Mouse (Mus musculus): ENCODE results near the gene Slc4a4. TPM values are rescaled to one million over a fixed set of nuclear protein-coding genes. Genes with fewer than 3 reads are reported as not detected.

Slc4a4 gene
- polyA plus RNA-seq, 1 experiment from 2014 or later = 4.6 TPM

- TF ChIP-seq CTCF (IDR thresholded peaks at IDR 0.05; ENCODE audit: low read depth) = no peak
- H3K27ac ChIP-seq (ENCODE audit: low read depth, low read length) = no peak overlapping the region
- H3K9me3 ChIP-seq (ENCODE audit: control insufficient read depth) = no peaks in the 10 kb centered on the region
- no peak for ATAC-seq
- 79% methylated on average over 1 of the region's 1 CpGs for WGBS
- H3K4me2 ChIP-seq (replicated peaks; ENCODE audit: low read depth) = no peak overlapping the region
- no peak overlapping the region for H3K9ac ChIP-seq (ENCODE audit: low read depth, low read length)
- H3K27me3 ChIP-seq (replicated peaks; ENCODE audit: control insufficient read depth, insufficient read depth, low read length) = no peaks in the 10 kb centered on the region
- H3K4me3 ChIP-seq (ENCODE audit: low read depth, low read length) = no peak overlapping the region
- H3K36me3 ChIP-seq (ENCODE audit: control insufficient read depth, insufficient read depth) = no peaks in the 10 kb centered on the region
- H3K4me1 ChIP-seq (replicated peaks; ENCODE audit: control insufficient read depth, insufficient read depth, low read length) = no peaks in the 10 kb centered on the region
Measured at GRCm38 (mm10) chr5:89077711-89078110, 191.1 kb downstream of the Slc4a4 start.

DNA sequence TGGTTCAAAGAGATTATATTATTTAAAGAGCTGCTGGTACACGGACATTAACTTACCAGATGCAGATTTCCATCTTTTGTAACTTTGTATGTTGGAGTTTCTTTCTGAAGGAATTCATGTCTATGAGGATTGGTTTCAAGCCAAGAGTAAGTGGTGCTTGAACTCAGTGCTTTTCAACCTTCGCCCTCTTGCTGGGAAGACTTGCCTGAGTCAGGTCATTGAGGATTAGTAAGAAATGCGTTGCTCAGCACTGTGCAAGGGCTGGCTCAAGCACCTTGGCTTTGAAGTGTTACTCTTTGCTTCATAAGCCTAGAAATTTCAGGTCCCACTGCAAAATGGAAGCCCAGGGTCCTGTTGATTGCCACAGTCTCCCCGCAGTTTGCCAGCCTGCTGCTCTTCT lies 196.9 kb downstream of the Slc4a4 start:
- Histone ChIP-seq H3K27ac (ENCODE audit: low read depth, low read length) (no peak overlapping the region), H3K9me3 (ENCODE audit: control insufficient read depth) (no peaks in the 10 kb centered on the region), H3K4me1 (replicated peaks; ENCODE audit: control insufficient read depth, insufficient read depth, low read length) (no peaks in the 10 kb centered on the region), H3K27me3 (replicated peaks; ENCODE audit: control insufficient read depth, insufficient read depth, low read length) (no peaks in the 10 kb centered on the region), H3K4me3 (ENCODE audit: low read depth, low read length) (no peak overlapping the region), H3K4me2 (replicated peaks; ENCODE audit: low read depth) (no peak overlapping the region), H3K36me3 (ENCODE audit: control insufficient read depth, insufficient read depth) (no peaks in the 10 kb centered on the region), H3K9ac (ENCODE audit: low read depth, low read length) (no peak overlapping the region)
- no peak for ATAC-seq
- WGBS = 77% methylated on average over 4 of the region's 4 CpGs
- TF ChIP-seq CTCF (IDR thresholded peaks at IDR 0.05; ENCODE audit: low read depth) = no peak

DNA sequence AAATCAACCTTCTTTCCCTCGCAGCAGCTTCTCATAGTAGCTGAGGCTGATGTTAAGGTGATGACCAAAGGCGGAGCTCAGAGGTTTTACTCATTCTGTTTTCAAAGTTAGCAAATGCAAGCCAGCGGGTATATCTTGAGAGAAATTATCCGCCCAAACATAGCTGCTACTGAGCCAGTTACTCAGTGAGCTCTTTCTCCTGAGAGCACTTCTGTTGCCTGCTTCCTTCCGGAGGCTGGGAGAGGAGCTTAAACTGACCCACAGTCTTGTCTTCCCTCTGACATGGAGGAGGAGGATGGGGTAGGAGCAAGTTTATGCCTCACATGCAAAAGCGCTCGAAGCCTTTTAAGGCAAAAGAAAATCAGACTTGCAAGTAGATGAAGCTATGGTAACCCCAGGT lies 201.3 kb downstream of the Slc4a4 start:
- ATAC-seq = no peak
- Histone ChIP-seq H3K27me3 (replicated peaks; ENCODE audit: control insufficient read depth, insufficient read depth, low read length) (no peaks in the 10 kb centered on the region), H3K4me3 (ENCODE audit: low read depth, low read length) (no peak overlapping the region), H3K9me3 (ENCODE audit: control insufficient read depth) (no peaks in the 10 kb centered on the region), H3K9ac (ENCODE audit: low read depth, low read length) (no peak overlapping the region), H3K4me1 (replicated peaks; ENCODE audit: control insufficient read depth, insufficient read depth, low read length) (no peaks in the 10 kb centered on the region), H3K27ac (ENCODE audit: low read depth, low read length) (no peak overlapping the region), H3K4me2 (replicated peaks; ENCODE audit: low read depth) (no peak overlapping the region), H3K36me3 (ENCODE audit: control insufficient read depth, insufficient read depth) (no peaks in the 10 kb centered on the region)
- WGBS = 89% methylated on average over 7 of the region's 7 CpGs
- TF ChIP-seq CTCF (IDR thresholded peaks at IDR 0.05; ENCODE audit: low read depth) = no peak

DNA sequence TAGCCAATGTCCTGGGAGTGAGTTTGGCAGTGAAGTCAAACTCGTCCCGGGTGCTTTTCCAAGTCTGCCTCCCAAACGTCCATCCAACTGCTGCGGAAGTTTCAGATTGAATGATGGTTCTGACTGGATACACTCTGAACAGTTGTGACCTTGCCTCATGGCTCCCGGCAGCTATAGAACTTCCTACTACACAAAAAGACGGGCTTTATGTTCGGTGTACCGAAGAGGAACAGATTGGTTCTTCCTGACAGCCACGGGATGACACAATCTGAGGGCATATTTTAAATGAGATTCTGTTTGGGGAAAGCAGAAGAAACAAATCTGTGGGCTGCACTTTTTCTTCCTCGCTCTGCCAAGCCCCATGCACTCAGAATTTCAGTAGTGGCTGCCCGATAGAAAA lies 201.8 kb downstream of the Slc4a4 start:
- no peaks in the 10 kb centered on the region for H3K9me3 ChIP-seq (ENCODE audit: control insufficient read depth)

GRCm38 (mm10) chr5:89090131-89090530 lies 203.5 kb downstream of the Slc4a4 start:
- H3K27ac ChIP-seq (ENCODE audit: low read depth, low read length) = no peak overlapping the region
- TF ChIP-seq CTCF (IDR thresholded peaks at IDR 0.05; ENCODE audit: low read depth) = no peak
- H3K4me3 ChIP-seq (ENCODE audit: low read depth, low read length) = no peak overlapping the region
- H3K4me1 ChIP-seq (replicated peaks; ENCODE audit: control insufficient read depth, insufficient read depth, low read length) = no peaks in the 10 kb centered on the region
- no peak overlapping the region for H3K4me2 ChIP-seq (replicated peaks; ENCODE audit: low read depth)
- WGBS = 85% methylated on average over 3 of the region's 3 CpGs
- H3K36me3 ChIP-seq (ENCODE audit: control insufficient read depth, insufficient read depth) = no peaks in the 10 kb centered on the region
- H3K27me3 ChIP-seq (replicated peaks; ENCODE audit: control insufficient read depth, insufficient read depth, low read length) = no peaks in the 10 kb centered on the region
- no peak for ATAC-seq
- no peaks in the 10 kb centered on the region for H3K9me3 ChIP-seq (ENCODE audit: control insufficient read depth)
- no peak overlapping the region for H3K9ac ChIP-seq (ENCODE audit: low read depth, low read length)

More for the DNA sequence above, 201.8 kb downstream of the Slc4a4 start:
- TF ChIP-seq CTCF (IDR thresholded peaks at IDR 0.05; ENCODE audit: low read depth) = no peak
- Histone ChIP-seq H3K27ac (ENCODE audit: low read depth, low read length) (no peak overlapping the region), H3K36me3 (ENCODE audit: control insufficient read depth, insufficient read depth) (no peaks in the 10 kb centered on the region), H3K27me3 (replicated peaks; ENCODE audit: control insufficient read depth, insufficient read depth, low read length) (no peaks in the 10 kb centered on the region), H3K4me3 (ENCODE audit: low read depth, low read length) (no peak overlapping the region), H3K4me1 (replicated peaks; ENCODE audit: control insufficient read depth, insufficient read depth, low read length) (no peaks in the 10 kb centered on the region), H3K4me2 (replicated peaks; ENCODE audit: low read depth) (no peak overlapping the region), H3K9ac (ENCODE audit: low read depth, low read length) (no peak overlapping the region)
- no peak for ATAC-seq
- WGBS = 76% methylated on average over 11 of the region's 11 CpGs

DNA sequence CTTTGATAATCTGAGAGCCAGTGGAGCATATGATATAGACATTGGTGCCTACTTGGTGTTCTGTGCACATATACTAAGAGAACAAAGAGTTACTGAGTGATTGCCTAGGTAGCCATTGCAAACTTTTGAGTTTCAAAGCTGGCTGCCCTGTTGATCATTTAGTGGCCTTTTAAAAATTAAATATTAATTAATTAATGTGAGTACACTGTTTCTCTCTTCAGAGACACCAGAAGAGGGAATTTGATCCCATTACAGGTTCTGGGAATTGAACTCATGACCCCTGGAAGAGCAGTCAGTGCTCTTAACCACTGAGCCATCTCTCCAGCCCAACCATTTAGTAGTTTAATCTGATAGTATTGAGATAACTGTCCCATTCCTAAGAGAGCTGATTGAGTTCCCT lies 209.8 kb downstream of the Slc4a4 start:
- H3K4me1 ChIP-seq (replicated peaks; ENCODE audit: control insufficient read depth, insufficient read depth, low read length) = no peaks in the 10 kb centered on the region
- no peak overlapping the region for H3K27ac ChIP-seq (ENCODE audit: low read depth, low read length)
- H3K27me3 ChIP-seq (replicated peaks; ENCODE audit: control insufficient read depth, insufficient read depth, low read length) = no peaks in the 10 kb centered on the region
- H3K9me3 ChIP-seq (ENCODE audit: control insufficient read depth) = no peaks in the 10 kb centered on the region
- ATAC-seq = no peak
- no peak overlapping the region for H3K4me2 ChIP-seq (replicated peaks; ENCODE audit: low read depth)
- no peak for TF ChIP-seq CTCF (IDR thresholded peaks at IDR 0.05; ENCODE audit: low read depth)
- H3K9ac ChIP-seq (ENCODE audit: low read depth, low read length) = no peak overlapping the region
- no peak overlapping the region for H3K4me3 ChIP-seq (ENCODE audit: low read depth, low read length)
- H3K36me3 ChIP-seq (ENCODE audit: control insufficient read depth, insufficient read depth) = no peaks in the 10 kb centered on the region

GRCm38 (mm10) chr5:89097291-89097690 lies 210.7 kb downstream of the Slc4a4 start:
- Histone ChIP-seq H3K27ac (ENCODE audit: low read depth, low read length) (no peak overlapping the region), H3K4me3 (ENCODE audit: low read depth, low read length) (no peak overlapping the region), H3K4me1 (replicated peaks; ENCODE audit: control insufficient read depth, insufficient read depth, low read length) (no peaks in the 10 kb centered on the region), H3K9me3 (ENCODE audit: control insufficient read depth) (no peaks in the 10 kb centered on the region), H3K27me3 (replicated peaks; ENCODE audit: control insufficient read depth, insufficient read depth, low read length) (no peaks in the 10 kb centered on the region), H3K4me2 (replicated peaks; ENCODE audit: low read depth) (no peak overlapping the region), H3K36me3 (ENCODE audit: control insufficient read depth, insufficient read depth) (no peaks in the 10 kb centered on the region), H3K9ac (ENCODE audit: low read depth, low read length) (no peak overlapping the region)
- no peak for TF ChIP-seq CTCF (IDR thresholded peaks at IDR 0.05; ENCODE audit: low read depth)
- ATAC-seq = no peak
- 91% methylated on average over 3 of the region's 3 CpGs for WGBS
